Mouse (Mus musculus) limb, embryonic 12.5 days (tissue): ENCODE results near the gene Acacb. TPM values are rescaled to one million over a fixed set of nuclear protein-coding genes. Genes with fewer than 3 reads are reported as not detected.

Experiments
- ATAC-seq: fragments of 200-750 bp; cut with Nextera tagmentation; 2 replicates; pipeline ENCODE4 v1.8.0; 2017; ENCODE audit warnings: low read depth, moderate TSS enrichment; ENCODE audit not compliant: insufficient number of reproducible peaks, insufficient read depth, low FRiP score, low TSS enrichment
- H3K27ac ChIP-seq: fragments of 300-500 bp; sonication (generic); 2 replicates; pipeline ENCODE4 v1.5.1; 2016; ENCODE audit warnings: mild to moderate bottlenecking, moderate library complexity
- H3K27me3 ChIP-seq: fragments of 300-500 bp; sonication (generic); 2 replicates; pipeline ENCODE4 v1.6.1; 2016; ENCODE audit warnings: mild to moderate bottlenecking, moderate library complexity
- H3K36me3 ChIP-seq: fragments of 300-500 bp; sonication (generic); 2 replicates; pipeline ENCODE4 v1.6.1; 2016; ENCODE audit warnings: mild to moderate bottlenecking, moderate library complexity
- H3K4me1 ChIP-seq: fragments of 300-500 bp; sonication (generic); replicated peaks from 2 replicates; pipeline ENCODE4 v1.6.1; 2016
- H3K4me2 ChIP-seq: fragments of 300-500 bp; sonication (generic); 2 replicates; pipeline ENCODE4 v1.6.1; 2016; ENCODE audit warnings: mild to moderate bottlenecking, moderate library complexity
- H3K4me3 ChIP-seq: fragments of 300-500 bp; sonication (generic); replicated peaks from 2 replicates; pipeline ENCODE4 v1.5.1; 2016; ENCODE audit warnings: mild to moderate bottlenecking
- H3K9ac ChIP-seq: fragments of 300-500 bp; sonication (generic); replicated peaks from 2 replicates; pipeline ENCODE4 v1.6.1; 2016; ENCODE audit warnings: mild to moderate bottlenecking, moderate library complexity
- H3K9me3 ChIP-seq: fragments of 300-500 bp; sonication (generic); 2 replicates; pipeline ENCODE4 v1.6.1; 2016; ENCODE audit warnings: mild to moderate bottlenecking, moderate library complexity
- WGBS: fragments of 180-500 bp; shearing (Covaris S2); methylation state at CpG from one replicate; pipeline ENCODE4 v1.1.7; 2016; 5-methylcytosine and 5-hydroxymethylcytosine counted together
- polyA plus RNA-seq: library from polyadenylated mRNA; unstranded; fragments of >200 nt; fragmentation: Nextera tagmentation; extraction: Ambion mirVana; gene quantifications from 2 replicates; pipeline ENCODE4 v1.2.1, GENCODE M21; 2016

Acacb gene
- polyA plus RNA-seq, 1 experiment from 2014 or later, result 4.7 TPM

- H3K27me3 ChIP-seq, result peaks cover 8% of the 10 kb centered on the region
- 77% methylated on average over 4 of the region's 4 CpGs for WGBS
- no peak for ATAC-seq
- no peak overlapping the region for H3K27ac ChIP-seq
- no peak overlapping the region for H3K4me2 ChIP-seq
- no peaks in the 10 kb centered on the region for H3K36me3 ChIP-seq
- no peaks in the 10 kb centered on the region for H3K9me3 ChIP-seq
- no peak overlapping the region for H3K4me3 ChIP-seq
- peaks cover 6% of the 10 kb centered on the region; the same call in 1 of the 2 replicates for H3K4me1 ChIP-seq
- H3K9ac ChIP-seq, result no peak overlapping the region
Measured at GRCm38 (mm10) chr5:114177966-114178719, 31.8 kb downstream of the Acacb start.

- H3K9me3 ChIP-seq, result no peaks in the 10 kb centered on the region
- H3K4me1 ChIP-seq, result peaks cover 4% of the 10 kb centered on the region; the same call in 1 of the 2 replicates
- H3K4me2 ChIP-seq, result no peak overlapping the region
- 90% methylated on average over 11 of the region's 11 CpGs for WGBS
- no peak overlapping the region for H3K9ac ChIP-seq
- no peak overlapping the region for H3K4me3 ChIP-seq
- ATAC-seq, result no peak
- H3K36me3 ChIP-seq, result no peaks in the 10 kb centered on the region
- H3K27ac ChIP-seq, result no peak overlapping the region
- peaks cover 4% of the 10 kb centered on the region; the same call in 1 of the 2 replicates for H3K27me3 ChIP-seq
Measured at GRCm38 (mm10) chr5:114179541-114179940, 33.2 kb downstream of the Acacb start.

DNA sequence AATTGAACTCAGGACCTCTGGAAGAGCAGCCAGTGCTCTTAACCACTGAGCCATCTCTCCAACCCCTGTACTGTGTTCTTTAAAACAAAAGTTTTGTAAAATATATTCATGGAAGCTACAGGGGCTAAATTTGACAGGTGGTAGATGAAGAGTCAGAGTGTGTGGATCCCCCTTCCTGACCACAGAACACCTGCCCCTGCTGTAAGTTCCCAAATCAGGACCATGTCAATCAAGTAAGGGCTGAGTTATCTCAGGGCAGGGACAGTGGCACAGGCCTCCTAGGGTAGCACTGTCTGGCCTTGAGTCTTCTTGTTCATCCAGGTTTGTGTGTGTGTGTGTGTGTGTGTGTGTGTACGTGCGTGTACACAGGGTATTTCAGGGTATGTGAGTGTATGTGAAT, 37.2 kb downstream of the Acacb start:
- WGBS, result 97% methylated on average over 2 of the region's 2 CpGs
- H3K4me1 ChIP-seq, result 0 out of 2 replicates have a peak, but pooled peaks cover 2% of the 10 kb centered on the region

DNA sequence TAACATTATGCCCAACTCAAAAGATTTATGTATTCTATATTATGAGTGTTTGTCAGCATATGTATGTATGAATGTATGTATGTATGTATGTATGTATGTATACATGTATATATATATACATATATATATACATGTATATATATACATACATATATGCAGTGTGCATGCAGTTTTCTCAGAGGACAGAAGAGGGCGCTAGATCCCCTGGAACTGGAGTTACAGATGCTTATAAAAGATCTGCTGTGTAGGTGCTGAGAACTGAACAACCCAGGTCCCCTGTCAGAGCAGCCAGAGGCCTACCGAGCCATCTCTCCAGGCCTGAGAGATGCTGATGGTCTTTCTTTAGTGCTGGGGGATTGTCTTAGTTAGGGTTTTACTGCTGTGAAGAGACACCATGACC, 40.8 kb downstream of the Acacb start:
- no peak overlapping the region for H3K4me2 ChIP-seq
- ATAC-seq, result no peak
- WGBS, result 56% methylated on average over 2 of the region's 2 CpGs

More for the DNA sequence above, 37.2 kb downstream of the Acacb start:
- H3K9me3 ChIP-seq, result no peaks in the 10 kb centered on the region
- no peak overlapping the region for H3K9ac ChIP-seq
- H3K4me2 ChIP-seq, result no peak overlapping the region
- no peak overlapping the region for H3K4me3 ChIP-seq
- ATAC-seq, result no peak
- H3K27ac ChIP-seq, result no peak overlapping the region
- H3K27me3 ChIP-seq, result no peaks in the 10 kb centered on the region
- no peaks in the 10 kb centered on the region for H3K36me3 ChIP-seq

GRCm38 (mm10) chr5:114188900-114189464, 42.6 kb downstream of the Acacb start:
- Histone ChIP-seq H3K9ac (no peak overlapping the region), H3K4me3 (no peak overlapping the region), H3K36me3 (no peaks in the 10 kb centered on the region), H3K27ac (no peak overlapping the region), H3K4me1 (0 out of 2 replicates have a peak, but pooled peaks cover 6% of the 10 kb centered on the region), H3K9me3 (no peaks in the 10 kb centered on the region), H3K27me3 (0 out of 2 replicates have a peak, but pooled peaks cover 9% of the 10 kb centered on the region), H3K4me2 (no peak overlapping the region)
- 79% methylated on average over 12 of the region's 12 CpGs for WGBS
- no peak for ATAC-seq

More for the DNA sequence above, 40.8 kb downstream of the Acacb start:
- Histone ChIP-seq H3K36me3 (no peaks in the 10 kb centered on the region), H3K4me3 (no peak overlapping the region), H3K27me3 (0 out of 2 replicates have a peak, but pooled peaks cover 6% of the 10 kb centered on the region), H3K27ac (no peak overlapping the region), H3K4me1 (0 out of 2 replicates have a peak, but pooled peaks cover 6% of the 10 kb centered on the region), H3K9me3 (no peaks in the 10 kb centered on the region), H3K9ac (no peak overlapping the region)

- Histone ChIP-seq H3K4me3 (no peak overlapping the region), H3K9ac (no peak overlapping the region), H3K9me3 (no peaks in the 10 kb centered on the region), H3K4me1 (peaks cover 9% of the 10 kb centered on the region), H3K27me3 (0 out of 2 replicates have a peak, but pooled peaks cover 9% of the 10 kb centered on the region), H3K36me3 (no peaks in the 10 kb centered on the region), H3K27ac (no peak overlapping the region), H3K4me2 (no peak overlapping the region)
- WGBS, result 86% methylated on average over 11 of the region's 11 CpGs
- no peak for ATAC-seq
Measured at GRCm38 (mm10) chr5:114194161-114194560, 47.8 kb downstream of the Acacb start.

GRCm38 (mm10) chr5:114199116-114199777, 52.9 kb downstream of the Acacb start:
- Histone ChIP-seq H3K4me1 (peaks cover 15% of the 10 kb centered on the region), H3K27ac (peak overlapping the region; percentile 56), H3K4me3 (0 out of 2 replicates have a peak overlapping the region, but pooled peaks have one; percentile 13), H3K27me3 (no peaks in the 10 kb centered on the region), H3K4me2 (peak overlapping the region; percentile 45), H3K9ac (peak overlapping the region; percentile 34; the same call in 1 of the 2 replicates), H3K9me3 (no peaks in the 10 kb centered on the region), H3K36me3 (no peaks in the 10 kb centered on the region)
- WGBS, result 10% methylated on average over 13 of the region's 13 CpGs
- ATAC-seq, result peak; percentile 75; the same call in 1 of the 2 replicates

- Histone ChIP-seq H3K36me3 (no peaks in the 10 kb centered on the region), H3K9me3 (no peaks in the 10 kb centered on the region), H3K4me3 (no peak overlapping the region), H3K4me1 (no peaks in the 10 kb centered on the region), H3K4me2 (no peak overlapping the region), H3K9ac (no peak overlapping the region), H3K27me3 (no peaks in the 10 kb centered on the region), H3K27ac (no peak overlapping the region)
- WGBS, result 86% methylated on average over 2 of the region's 2 CpGs
- ATAC-seq, result no peak
Measured at GRCm38 (mm10) chr5:114206158-114206557, 59.8 kb downstream of the Acacb start.

- Histone ChIP-seq H3K4me1 (no peaks in the 10 kb centered on the region), H3K4me3 (no peak overlapping the region), H3K4me2 (no peak overlapping the region), H3K9me3 (no peaks in the 10 kb centered on the region), H3K9ac (no peak overlapping the region), H3K27ac (no peak overlapping the region), H3K27me3 (no peaks in the 10 kb centered on the region), H3K36me3 (no peaks in the 10 kb centered on the region)
- ATAC-seq, result no peak
- 64% methylated on average over 10 of the region's 10 CpGs for WGBS
Measured at GRCm38 (mm10) chr5:114213183-114213582, 66.8 kb downstream of the Acacb start.

GRCm38 (mm10) chr5:114218771-114219170, 72.4 kb downstream of the Acacb start:
- no peak overlapping the region for H3K27ac ChIP-seq
- no peak for ATAC-seq
- no peaks in the 10 kb centered on the region for H3K4me1 ChIP-seq
- no peak overlapping the region for H3K9ac ChIP-seq
- 0 out of 2 replicates have a peak, but pooled peaks cover 2% of the 10 kb centered on the region for H3K36me3 ChIP-seq
- peaks cover under 1% of the 10 kb centered on the region; the same call in 1 of the 2 replicates for H3K9me3 ChIP-seq
- no peaks in the 10 kb centered on the region for H3K27me3 ChIP-seq
- 74% methylated on average over 14 of the region's 14 CpGs for WGBS
- no peak overlapping the region for H3K4me3 ChIP-seq
- no peak overlapping the region for H3K4me2 ChIP-seq

DNA sequence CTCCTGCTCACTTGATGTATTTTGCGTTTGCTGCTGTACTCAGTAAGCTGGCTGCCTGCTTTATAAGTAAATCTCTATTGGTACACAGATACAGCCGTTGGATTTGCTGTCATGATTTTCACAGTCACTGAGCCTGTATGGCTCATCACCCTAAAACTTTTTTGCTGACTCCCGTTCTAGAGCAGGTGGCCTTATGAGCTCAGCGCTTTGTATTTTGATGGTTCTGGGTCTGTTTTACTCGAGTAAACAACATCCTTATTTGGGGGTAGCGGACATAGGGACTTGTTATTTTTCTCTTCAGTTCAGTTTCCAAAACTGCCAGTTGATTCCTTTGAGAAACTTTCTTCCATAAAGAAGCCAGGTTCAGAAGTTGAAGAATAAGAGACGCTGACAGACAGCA, 79.7 kb downstream of the Acacb start:
- Histone ChIP-seq H3K9ac (no peak overlapping the region), H3K4me2 (no peak overlapping the region), H3K27ac (no peak overlapping the region), H3K27me3 (no peaks in the 10 kb centered on the region), H3K4me3 (no peak overlapping the region), H3K9me3 (peaks cover 17% of the 10 kb centered on the region), H3K36me3 (0 out of 2 replicates have a peak, but pooled peaks cover 15% of the 10 kb centered on the region), H3K4me1 (no peaks in the 10 kb centered on the region)
- 88% methylated on average over 7 of the region's 7 CpGs for WGBS
- ATAC-seq, result no peak
